ENCODE assay signal across 12 mouse cellular contexts in genomic region chr4:106048797-106049196, GRCm38 (mm10).
"Had no signal": no experiment of that assay in that cellular context is flagged by ENCODE, and none has a peak within 500 bp of the region (broad histone marks: within the 10 kb centered on the region; RNA-seq: fewer than 3 reads in every experiment).

No protein-coding gene starts in this region.

- DNase-seq: kidney, adult 8-10 months; kidney, postnatal 10 days; kidney, postnatal 36 days; layer of hippocampus, postnatal 36 days; liver, embryonic 13.5 days; lung, adult 2 months; lung, postnatal 14 days; lung, postnatal 4 days; right cerebral cortex, postnatal 14 days; right cerebral cortex, postnatal 4 days; thymus, adult 18-20 months; thymus, postnatal 25 days had no signal
